Mouse (Mus musculus): Measurements from ENCODE around the gene Tex101. TPM values are rescaled to one million over a fixed set of nuclear protein-coding genes. Genes with fewer than 3 reads are reported as not detected.

The Tex101 gene
- polyA plus RNA-seq, 1 experiment from 2014 or later, result not detected

GRCm38 (mm10) chr7:24664959-24665358, 11.5 kb downstream of the Tex101 start:
- H3K9ac ChIP-seq (ENCODE audit: low read length), result no peak overlapping the region

GRCm38 (mm10) chr7:24664301-24664700, 12.2 kb downstream of the Tex101 start:
- no peaks in the 10 kb centered on the region for H3K36me3 ChIP-seq (ENCODE audit: control insufficient read depth, insufficient read depth, low read length)
- ATAC-seq (ENCODE audit: insufficient read depth, low FRiP score, low TSS enrichment) (no peak), DNase-seq (ENCODE audit: low spot score) (no peak)
- H3K4me3 ChIP-seq (ENCODE audit: low read depth, low read length), result no peak overlapping the region
- H3K9ac ChIP-seq (ENCODE audit: low read length), result no peak overlapping the region
- no peaks in the 10 kb centered on the region for H3K4me1 ChIP-seq (ENCODE audit: control insufficient read depth, insufficient read depth, low read length)
- WGBS, result 47% methylated on average over 8 of the region's 8 CpGs
- H3K27me3 ChIP-seq (ENCODE audit: control insufficient read depth, insufficient read depth, low read length), result no peaks in the 10 kb centered on the region
- H3K27ac ChIP-seq (ENCODE audit: low read depth, low read length), result no peak overlapping the region
- no peaks in the 10 kb centered on the region for H3K9me3 ChIP-seq (ENCODE audit: control insufficient read depth, low read length)
- no peak overlapping the region for H3K4me2 ChIP-seq (ENCODE audit: low read depth)

More at GRCm38 (mm10) chr7:24664959-24665358, 11.5 kb downstream of the Tex101 start:
- Histone ChIP-seq H3K27ac (ENCODE audit: low read depth, low read length) (no peak overlapping the region), H3K4me3 (ENCODE audit: low read depth, low read length) (no peak overlapping the region), H3K4me2 (ENCODE audit: low read depth) (no peak overlapping the region), H3K9me3 (ENCODE audit: control insufficient read depth, low read length) (no peaks in the 10 kb centered on the region), H3K4me1 (ENCODE audit: control insufficient read depth, insufficient read depth, low read length) (no peaks in the 10 kb centered on the region), H3K27me3 (ENCODE audit: control insufficient read depth, insufficient read depth, low read length) (no peaks in the 10 kb centered on the region), H3K36me3 (ENCODE audit: control insufficient read depth, insufficient read depth, low read length) (no peaks in the 10 kb centered on the region)
- ATAC-seq (ENCODE audit: insufficient read depth, low FRiP score, low TSS enrichment) (no peak), DNase-seq (ENCODE audit: low spot score) (no peak)
- 81% methylated on average over 9 of the region's 9 CpGs for WGBS

GRCm38 (mm10) chr7:24662575-24662974, 13.9 kb downstream of the Tex101 start:
- Histone ChIP-seq H3K9ac (ENCODE audit: low read length) (no peak overlapping the region), H3K36me3 (ENCODE audit: control insufficient read depth, insufficient read depth, low read length) (no peaks in the 10 kb centered on the region), H3K27ac (ENCODE audit: low read depth, low read length) (no peak overlapping the region), H3K9me3 (ENCODE audit: control insufficient read depth, low read length) (no peaks in the 10 kb centered on the region; the same call in 1 of the 2 replicates), H3K4me3 (ENCODE audit: low read depth, low read length) (no peak overlapping the region), H3K4me1 (ENCODE audit: control insufficient read depth, insufficient read depth, low read length) (no peaks in the 10 kb centered on the region), H3K27me3 (ENCODE audit: control insufficient read depth, insufficient read depth, low read length) (no peaks in the 10 kb centered on the region), H3K4me2 (ENCODE audit: low read depth) (no peak overlapping the region)
- DNase-seq (ENCODE audit: low spot score) (peak; percentile 81), ATAC-seq (ENCODE audit: insufficient read depth, low FRiP score, low TSS enrichment) (no peak)
- 16% methylated on average over 8 of the region's 8 CpGs for WGBS

- Histone ChIP-seq H3K27me3 (ENCODE audit: control insufficient read depth, insufficient read depth, low read length) (no peaks in the 10 kb centered on the region), H3K27ac (ENCODE audit: low read depth, low read length) (no peak overlapping the region), H3K4me1 (ENCODE audit: control insufficient read depth, insufficient read depth, low read length) (no peaks in the 10 kb centered on the region), H3K4me3 (ENCODE audit: low read depth, low read length) (no peak overlapping the region), H3K9ac (ENCODE audit: low read length) (no peak overlapping the region), H3K4me2 (ENCODE audit: low read depth) (no peak overlapping the region), H3K36me3 (ENCODE audit: control insufficient read depth, insufficient read depth, low read length) (no peaks in the 10 kb centered on the region), H3K9me3 (ENCODE audit: control insufficient read depth, low read length) (no peaks in the 10 kb centered on the region; the same call in 1 of the 2 replicates)
- 76% methylated on average over 17 of the region's 17 CpGs for WGBS
- no peak for DNase-seq (ENCODE audit: low spot score)
- no peak for ATAC-seq (ENCODE audit: insufficient read depth, low FRiP score, low TSS enrichment)
Observed at GRCm38 (mm10) chr7:24661118-24661904, 15.2 kb downstream of the Tex101 start.

- Histone ChIP-seq H3K9me3 (ENCODE audit: control insufficient read depth, low read length) (no peaks in the 10 kb centered on the region; the same call in 1 of the 2 replicates), H3K4me3 (ENCODE audit: low read depth, low read length) (no peak overlapping the region), H3K9ac (ENCODE audit: low read length) (no peak overlapping the region), H3K4me2 (ENCODE audit: low read depth) (no peak overlapping the region), H3K4me1 (ENCODE audit: control insufficient read depth, insufficient read depth, low read length) (no peaks in the 10 kb centered on the region), H3K36me3 (ENCODE audit: control insufficient read depth, insufficient read depth, low read length) (no peaks in the 10 kb centered on the region), H3K27me3 (ENCODE audit: control insufficient read depth, insufficient read depth, low read length) (no peaks in the 10 kb centered on the region), H3K27ac (ENCODE audit: low read depth, low read length) (no peak overlapping the region)
- ATAC-seq (ENCODE audit: insufficient read depth, low FRiP score, low TSS enrichment), result no peak
- no peak for DNase-seq (ENCODE audit: low spot score)
- WGBS, result 55% methylated on average over 12 of the region's 12 CpGs
Observed at GRCm38 (mm10) chr7:24659737-24660357, 16.6 kb downstream of the Tex101 start.

- Histone ChIP-seq H3K9me3 (ENCODE audit: control insufficient read depth, low read length) (no peaks in the 10 kb centered on the region), H3K9ac (ENCODE audit: low read length) (no peak overlapping the region), H3K27ac (ENCODE audit: low read depth, low read length) (no peak overlapping the region), H3K4me1 (ENCODE audit: control insufficient read depth, insufficient read depth, low read length) (no peaks in the 10 kb centered on the region), H3K4me3 (ENCODE audit: low read depth, low read length) (no peak overlapping the region), H3K27me3 (ENCODE audit: control insufficient read depth, insufficient read depth, low read length) (no peaks in the 10 kb centered on the region), H3K4me2 (ENCODE audit: low read depth) (no peak overlapping the region), H3K36me3 (ENCODE audit: control insufficient read depth, insufficient read depth, low read length) (no peaks in the 10 kb centered on the region)
- WGBS, result 27% methylated on average over 7 of the region's 7 CpGs
- ATAC-seq (ENCODE audit: insufficient read depth, low FRiP score, low TSS enrichment) (no peak), DNase-seq (ENCODE audit: low spot score) (peak; percentile 64)
Observed at GRCm38 (mm10) chr7:24653681-24654080, 22.8 kb downstream of the Tex101 start.

GRCm38 (mm10) chr7:24646486-24646885, 30.0 kb downstream of the Tex101 start:
- Histone ChIP-seq H3K36me3 (ENCODE audit: control insufficient read depth, insufficient read depth, low read length) (no peaks in the 10 kb centered on the region), H3K27me3 (ENCODE audit: control insufficient read depth, insufficient read depth, low read length) (no peaks in the 10 kb centered on the region), H3K4me2 (ENCODE audit: low read depth) (no peak overlapping the region), H3K9ac (ENCODE audit: low read length) (no peak overlapping the region), H3K27ac (ENCODE audit: low read depth, low read length) (no peak overlapping the region), H3K4me3 (ENCODE audit: low read depth, low read length) (no peak overlapping the region), H3K4me1 (ENCODE audit: control insufficient read depth, insufficient read depth, low read length) (no peaks in the 10 kb centered on the region), H3K9me3 (ENCODE audit: control insufficient read depth, low read length) (no peaks in the 10 kb centered on the region)
- ATAC-seq (ENCODE audit: insufficient read depth, low FRiP score, low TSS enrichment), result no peak
- 77% methylated on average over 7 of the region's 7 CpGs for WGBS
- DNase-seq (ENCODE audit: low spot score), result no peak

- 76% methylated on average over 7 of the region's 7 CpGs for WGBS
- H3K27me3 ChIP-seq (ENCODE audit: control insufficient read depth, insufficient read depth, low read length), result peaks cover 7% of the 10 kb centered on the region
Observed at GRCm38 (mm10) chr7:24644996-24645395, 31.5 kb downstream of the Tex101 start.

GRCm38 (mm10) chr7:24644492-24644891, 32.0 kb downstream of the Tex101 start:
- DNase-seq (ENCODE audit: low spot score) (no peak), ATAC-seq (ENCODE audit: insufficient read depth, low FRiP score, low TSS enrichment) (no peak)
- Histone ChIP-seq H3K4me1 (ENCODE audit: control insufficient read depth, insufficient read depth, low read length) (no peaks in the 10 kb centered on the region), H3K9me3 (ENCODE audit: control insufficient read depth, low read length) (no peaks in the 10 kb centered on the region), H3K27me3 (ENCODE audit: control insufficient read depth, insufficient read depth, low read length) (peaks cover 13% of the 10 kb centered on the region), H3K9ac (ENCODE audit: low read length) (no peak overlapping the region), H3K4me2 (ENCODE audit: low read depth) (no peak overlapping the region), H3K27ac (ENCODE audit: low read depth, low read length) (no peak overlapping the region), H3K36me3 (ENCODE audit: control insufficient read depth, insufficient read depth, low read length) (no peaks in the 10 kb centered on the region), H3K4me3 (ENCODE audit: low read depth, low read length) (no peak overlapping the region)
- WGBS, result 89% methylated on average over 6 of the region's 6 CpGs

More at GRCm38 (mm10) chr7:24644996-24645395, 31.5 kb downstream of the Tex101 start:
- DNase-seq (ENCODE audit: low spot score) (no peak), ATAC-seq (ENCODE audit: insufficient read depth, low FRiP score, low TSS enrichment) (no peak)
- H3K4me1 ChIP-seq (ENCODE audit: control insufficient read depth, insufficient read depth, low read length), result no peaks in the 10 kb centered on the region
- H3K4me3 ChIP-seq (ENCODE audit: low read depth, low read length), result no peak overlapping the region
- H3K27ac ChIP-seq (ENCODE audit: low read depth, low read length), result no peak overlapping the region
- no peak overlapping the region for H3K4me2 ChIP-seq (ENCODE audit: low read depth)
- H3K9ac ChIP-seq (ENCODE audit: low read length), result no peak overlapping the region
- no peaks in the 10 kb centered on the region for H3K36me3 ChIP-seq (ENCODE audit: control insufficient read depth, insufficient read depth, low read length)
- H3K9me3 ChIP-seq (ENCODE audit: control insufficient read depth, low read length), result no peaks in the 10 kb centered on the region
